Mouse (Mus musculus) bone marrow, adult 2 months (tissue): ENCODE measurements around the gene Sfxn3.

Source experiments
- CTCF ChIP-seq: fragments of 200-500 bp; IDR thresholded peaks from 2 replicates; pipeline ENCODE4 v1.5.1; 2011; ENCODE audit warnings: low read length, control low read depth; ENCODE audit not compliant: control insufficient read depth, insufficient read depth
- POLR2A ChIP-seq: fragments of 200-500 bp; IDR thresholded peaks from 2 replicates; pipeline ENCODE4 v1.6.1; 2011; ENCODE audit warnings: low read depth, mild to moderate bottlenecking, control low read depth, low read length, borderline replicate concordance; ENCODE audit not compliant: control insufficient read depth

DNA sequence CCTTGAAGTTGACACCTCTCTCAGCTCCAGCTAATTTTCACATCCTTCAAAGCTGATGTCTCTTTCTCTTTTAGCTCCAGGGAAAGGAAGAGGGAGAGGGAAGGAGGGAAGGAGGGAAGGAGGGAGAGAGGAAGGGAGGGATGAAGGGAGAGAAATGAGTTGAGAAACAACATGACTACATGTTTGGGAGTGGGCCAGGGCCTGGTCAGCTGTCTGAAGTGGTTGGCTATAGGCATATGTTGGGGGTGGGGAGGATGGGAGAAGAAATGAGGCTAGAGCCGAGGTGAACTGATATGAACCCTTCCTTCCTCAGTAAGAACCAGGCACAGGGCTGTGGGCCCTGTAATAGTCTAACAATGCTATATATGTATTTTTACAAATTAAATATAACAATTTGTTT lies 58.3 kb downstream of the Sfxn3 start:
- TF ChIP-seq POLR2A (no peak), CTCF (no peak)
